Mouse (Mus musculus) liver, embryonic 18 days (tissue): Measurements from ENCODE around the gene Plekha1. TPM values are rescaled to one million over a fixed set of nuclear protein-coding genes. Genes with fewer than 3 reads are reported as not detected.

Experiments used
- polyA plus RNA-seq: library from polyadenylated mRNA; depleted of rRNA; stranded (reverse); fragments of >200 nt; gene quantifications from 2 replicates; pipeline ENCODE4 v1.2.3, GENCODE M21; 2012; rRNA removed

Gene Plekha1
- 23.9 and 27.5 TPM in 2 replicates for polyA plus RNA-seq

GRCm38 (mm10) chr7:130865613-130866591, at the start of gene Plekha1:
TSS of gene Plekha1 (plus strand) at chr7:130865756.

GRCm38 (mm10) chr7:130935793-130936471, 70.4 kb downstream of the Plekha1 start, which contains the start of gene Htra1:
TSS of gene Htra1 (plus strand) at chr7:130936111.

Other genes starting within 250 kb of the Plekha1 start
- gene Btbd16, start 91.7 kb upstream of the Plekha1 start, polyA plus RNA-seq = 0.22 and 0.23 TPM in 2 replicates
- 0.57 and 0.68 TPM in 2 replicates for gene Htra1, start 70.4 kb downstream of the Plekha1 start, polyA plus RNA-seq
- 0.06 and 0.20 TPM in 2 replicates for gene Dmbt1, start 166.3 kb downstream of the Plekha1 start, polyA plus RNA-seq